Mouse (Mus musculus): ENCODE measurements at regions not wholly inside any gene's neighbourhood (a gene's known extent, or its start where the extent isn't known, plus 50 kb on each side); places are given as distances from the start of the nearest gene placed in this dataset.

GRCm38 (mm10) chr11:33007366-33007765, 139.8 kb downstream of the Fgf18 start:
- no peak for TF ChIP-seq CTCF (IDR thresholded peaks at IDR 0.05; ENCODE audit: control insufficient read depth, insufficient read depth, insufficient read length)
- TF ChIP-seq MAX (IDR thresholded peaks at IDR 0.05), result no peak
- no peak for TF ChIP-seq USF1 (IDR thresholded peaks at IDR 0.05; ENCODE audit: low read depth)
- TF ChIP-seq MYOD1 (IDR thresholded peaks at IDR 0.05; ENCODE audit: control insufficient read depth, insufficient read length, low read depth), result no peak
- no peak for TF ChIP-seq CEBPB (IDR thresholded peaks at IDR 0.05; ENCODE audit: low read depth)

All from C2C12 (cell line).